Mouse (Mus musculus) heart, adult 2 months (tissue): ENCODE measurements at regions not wholly inside any gene's neighbourhood (a gene's known extent, or its start where the extent isn't known, plus 50 kb on each side); places are given as distances from the start of the nearest gene placed in this dataset.

Experiments
- CTCF ChIP-seq: fragments of 200-600 bp; IDR thresholded peaks from 2 replicates; pipeline ENCODE4 v1.8.1; 2022; ENCODE audit warnings: antibody characterized with exemption, mild to moderate bottlenecking, moderate library complexity
- EP300 ChIP-seq: fragments of 200-500 bp; IDR thresholded peaks from 2 replicates; pipeline ENCODE4 v1.6.1; 2011; ENCODE audit warnings: low read depth, low read length, control low read depth; ENCODE audit not compliant: insufficient read depth
- POLR2A ChIP-seq: fragments of 200-500 bp; IDR thresholded peaks from 2 replicates; pipeline ENCODE4 v1.6.1; 2011; ENCODE audit warnings: mild to moderate bottlenecking, low read depth, low read length, control low read depth; ENCODE audit not compliant: insufficient read depth

DNA sequence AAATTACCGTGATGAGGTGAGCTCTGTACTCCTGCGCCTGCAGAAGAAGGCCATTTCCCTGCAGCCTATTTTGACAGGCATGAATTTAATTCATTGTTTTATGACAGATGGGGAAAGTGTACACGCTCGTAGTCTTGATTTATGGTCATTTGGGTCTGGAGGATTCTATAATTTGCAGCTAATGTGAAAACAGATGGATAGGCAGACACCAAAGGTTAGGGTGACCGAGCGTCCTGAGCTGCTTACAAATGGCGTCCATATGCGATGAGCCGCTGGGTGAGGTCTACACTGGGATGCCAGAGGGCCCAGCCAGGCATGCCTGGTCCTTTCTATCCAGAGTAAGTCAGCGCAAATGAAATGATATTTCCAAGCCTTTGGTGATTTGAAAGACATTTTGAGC, 330.2 kb downstream of the Pax1 start:
- TF ChIP-seq EP300 (no peak), POLR2A (no peak), CTCF (no peak)
